Mouse (Mus musculus) regulatory T cell (primary cell): ENCODE measurements at regions not wholly inside any gene's neighbourhood (a gene's known extent, or its start where the extent isn't known, plus 50 kb on each side); places are given as distances from the start of the nearest gene placed in this dataset.

ENCODE experiments used
- in situ Hi-C: fragments of 300-600 bp; cut with MboI, MseI; formaldehyde crosslinking; loops from one replicate; pipeline ENCODE4 v1.15.1; 2025; ENCODE audit warnings: high pct_unique_total_duplicates

- in situ Hi-C loops: loop anchor here (25.0 kb wide), 1 partner anchor 1253 kb away; no protein-coding TSS in a partner anchor
Measured at GRCm38 (mm10) chr6:15865271-15865670, 144.8 kb downstream of the Mdfic start.

GRCm38 (mm10) chr6:15882288-15882903, 161.9 kb downstream of the Mdfic start:
- in situ Hi-C loops: no loop called here

- in situ Hi-C loops: no loop called here
Measured at GRCm38 (mm10) chr6:15893066-15893465, 172.6 kb downstream of the Mdfic start.

GRCm38 (mm10) chr6:15900495-15900894, 180.0 kb downstream of the Mdfic start:
- in situ Hi-C loops: no loop called here

- in situ Hi-C loops: no loop called here
Measured at GRCm38 (mm10) chr6:15902665-15903274, 182.3 kb downstream of the Mdfic start.

GRCm38 (mm10) chr6:15910420-15911167, 190.1 kb downstream of the Mdfic start:
- in situ Hi-C loops: no loop called here

GRCm38 (mm10) chr6:15929650-15930049, 209.2 kb downstream of the Mdfic start:
- in situ Hi-C loops: no loop called here

GRCm38 (mm10) chr6:15950251-15950650, 229.8 kb downstream of the Mdfic start:
- in situ Hi-C loops: no loop called here

- in situ Hi-C loops: no loop called here
Measured at GRCm38 (mm10) chr6:15987334-15987733, 266.9 kb downstream of the Mdfic start.
